Mouse (Mus musculus) stomach, postnatal 0 days (tissue): ENCODE results near the gene Nxpe5. TPM values are rescaled to one million over a fixed set of nuclear protein-coding genes. Genes with fewer than 3 reads are reported as not detected.
"Not testable (repeated sequence)": the region's sequence is repeated elsewhere in the genome, so short reads cannot be mapped to it uniquely, and the experiment has no call there.

Experiments
- ATAC-seq: fragments of 200-750 bp; cut with Nextera tagmentation; 2 replicates; pipeline ENCODE4 v1.8.0; 2017; ENCODE audit not compliant: low FRiP score, low TSS enrichment
- DNase-seq: peaks from one replicate; pipeline ENCODE4 v3.0.0-alpha.2; 2016; ENCODE audit warnings: low spot score
- H3K27ac ChIP-seq: fragments of 300-500 bp; sonication (generic); replicated peaks from 2 replicates; pipeline ENCODE4 v1.5.1; 2014; ENCODE audit warnings: mild to moderate bottlenecking, control low read depth
- H3K27me3 ChIP-seq: fragments of 300-500 bp; sonication (generic); 2 replicates; pipeline ENCODE4 v1.6.1; 2014; ENCODE audit warnings: low read length; ENCODE audit not compliant: control insufficient read depth, insufficient read depth
- H3K36me3 ChIP-seq: fragments of 300-500 bp; sonication (generic); 2 replicates; pipeline ENCODE4 v1.6.1; 2014; ENCODE audit warnings: low read length, mixed read lengths; ENCODE audit not compliant: control insufficient read depth, insufficient read depth
- H3K4me1 ChIP-seq: fragments of 300-500 bp; sonication (generic); replicated peaks from 2 replicates; pipeline ENCODE4 v1.6.1; 2014; ENCODE audit warnings: antibody characterized with exemption; ENCODE audit not compliant: control insufficient read depth, insufficient read depth
- H3K4me2 ChIP-seq: fragments of 300-500 bp; sonication (generic); replicated peaks from 2 replicates; pipeline ENCODE4 v1.6.1; 2014; ENCODE audit warnings: low read depth, mild to moderate bottlenecking, control low read depth, moderate library complexity
- H3K4me3 ChIP-seq: fragments of 300-500 bp; sonication (generic); 2 replicates; pipeline ENCODE4 v1.5.1; 2014; ENCODE audit warnings: low read depth, low read length, control low read depth
- H3K9ac ChIP-seq: fragments of 300-500 bp; sonication (generic); 2 replicates; pipeline ENCODE4 v1.6.1; 2014; ENCODE audit warnings: mild to moderate bottlenecking, low read length, control low read depth, mixed read lengths
- H3K9me3 ChIP-seq: fragments of 300-500 bp; sonication (generic); 2 replicates; pipeline ENCODE4 v1.6.1; 2016; ENCODE audit warnings: low read length; ENCODE audit not compliant: control insufficient read depth
- CTCF ChIP-seq: IDR thresholded peaks from 2 replicates; pipeline ENCODE4 v1.5.1; 2016; ENCODE audit warnings: antibody characterized with exemption, low read depth, mild to moderate bottlenecking, moderate library complexity
- EP300 ChIP-seq: optimal IDR thresholded peaks from 2 replicates; pipeline ENCODE3; 2016; ENCODE audit warnings: antibody characterized with exemption
- WGBS: fragments of 180-500 bp; shearing (Covaris S2); extraction: QIAGEN DNeasy Blood & Tissue Kit; methylation state at CpG from one replicate; pipeline ENCODE4 v1.1.7; 2014; 5-methylcytosine and 5-hydroxymethylcytosine counted together
- polyA plus RNA-seq: library from polyadenylated mRNA; unstranded; fragments of >200 nt; fragmentation: Nextera tagmentation; extraction: Ambion mirVana; gene quantifications from 2 replicates; pipeline ENCODE4 v1.2.1, GENCODE M21; 2015

The Nxpe5 gene
- polyA plus RNA-seq, 1 experiment from 2014 or later: 0.10 TPM

GRCm38 (mm10) chr5:138195463-138195862 lies 30.2 kb upstream of the Nxpe5 start:
- H3K9ac ChIP-seq: no peak overlapping the region; the same call in 1 of the 2 replicates
- 64% methylated on average over 7 of the region's 7 CpGs for WGBS
- TF ChIP-seq CTCF (no peak), EP300 (no peak)
- H3K36me3 ChIP-seq: no peaks in the 10 kb centered on the region
- H3K27me3 ChIP-seq: no peaks in the 10 kb centered on the region
- peak overlapping the region; percentile 95; the same call in 1 of the 2 replicates for H3K4me2 ChIP-seq
- peaks cover 3% of the 10 kb centered on the region for H3K4me1 ChIP-seq
- no peaks in the 10 kb centered on the region for H3K9me3 ChIP-seq
- H3K27ac ChIP-seq: no peak overlapping the region
- ATAC-seq: no peak
- no peak overlapping the region for H3K4me3 ChIP-seq
- no peak for DNase-seq

- peak; percentile 62 for TF ChIP-seq CTCF
- TF ChIP-seq EP300: no peak
- Histone ChIP-seq H3K27me3 (no peaks in the 10 kb centered on the region), H3K36me3 (no peaks in the 10 kb centered on the region), H3K9me3 (no peaks in the 10 kb centered on the region), H3K4me1 (no peaks in the 10 kb centered on the region), H3K4me3 (no peak overlapping the region), H3K4me2 (no peak overlapping the region), H3K9ac (no peak overlapping the region), H3K27ac (no peak overlapping the region)
- DNase-seq: no peak
- ATAC-seq: no peak
- 21% methylated on average over 1 of the region's 1 CpGs for WGBS
These were observed 26.1 kb upstream of the Nxpe5 start for GRCm38 (mm10) chr5:138199576-138199975.

- H3K4me2 ChIP-seq: no peak overlapping the region
- H3K9ac ChIP-seq: no peak overlapping the region
- no peak overlapping the region for H3K4me3 ChIP-seq
- ATAC-seq: no peak
- no peak for DNase-seq
- no peak overlapping the region for H3K27ac ChIP-seq
- H3K9me3 ChIP-seq: no peaks in the 10 kb centered on the region
- 90% methylated on average over 3 of the region's 3 CpGs for WGBS
- no peak for TF ChIP-seq EP300
- TF ChIP-seq CTCF: no peak
- no peaks in the 10 kb centered on the region for H3K27me3 ChIP-seq
- H3K36me3 ChIP-seq: no peaks in the 10 kb centered on the region
- no peaks in the 10 kb centered on the region for H3K4me1 ChIP-seq
These were observed 23.6 kb upstream of the Nxpe5 start for GRCm38 (mm10) chr5:138202086-138202485.

- WGBS: 63% methylated on average over 1 of the region's 1 CpGs
- H3K9me3 ChIP-seq: no peaks in the 10 kb centered on the region
- DNase-seq (no peak), ATAC-seq (no peak)
- H3K9ac ChIP-seq: no peak overlapping the region
- no peak for TF ChIP-seq CTCF
- TF ChIP-seq EP300: no peak
- no peaks in the 10 kb centered on the region for H3K4me1 ChIP-seq
- no peaks in the 10 kb centered on the region for H3K36me3 ChIP-seq
- H3K4me3 ChIP-seq: no peak overlapping the region
- H3K4me2 ChIP-seq: no peak overlapping the region
- no peak overlapping the region for H3K27ac ChIP-seq
- no peaks in the 10 kb centered on the region for H3K27me3 ChIP-seq
These were observed 18.4 kb upstream of the Nxpe5 start for GRCm38 (mm10) chr5:138207253-138207652.

- Histone ChIP-seq H3K4me2 (no peak overlapping the region), H3K27ac (no peak overlapping the region), H3K4me1 (no peaks in the 10 kb centered on the region), H3K9ac (no peak overlapping the region), H3K36me3 (no peaks in the 10 kb centered on the region), H3K9me3 (no peaks in the 10 kb centered on the region), H3K4me3 (no peak overlapping the region), H3K27me3 (no peaks in the 10 kb centered on the region)
- WGBS: 81% methylated on average over 4 of the region's 4 CpGs
- no peak for DNase-seq
- no peak for TF ChIP-seq CTCF
- no peak for TF ChIP-seq EP300
- no peak for ATAC-seq
These were observed 17.8 kb upstream of the Nxpe5 start for GRCm38 (mm10) chr5:138207873-138208272.

GRCm38 (mm10) chr5:138216632-138217031 lies 9.1 kb upstream of the Nxpe5 start:
- not testable (repeated sequence) for ATAC-seq, DNase-seq, H3K36me3 ChIP-seq, H3K27ac ChIP-seq, H3K9me3 ChIP-seq, H3K4me1 ChIP-seq, H3K27me3 ChIP-seq, H3K4me3 ChIP-seq, H3K9ac ChIP-seq, H3K4me2 ChIP-seq
- 93% methylated on average over 13 of the region's 13 CpGs for WGBS
